Mouse (Mus musculus) embryonic facial prominence, embryonic 10.5 days (tissue): ENCODE data around the gene Trpv1. TPM values are rescaled to one million over a fixed set of nuclear protein-coding genes. Genes with fewer than 3 reads are reported as not detected.

ENCODE experiments used
- DNase-seq: peaks from one replicate; pipeline ENCODE4 v3.0.0-alpha.2; 2017; ENCODE audit warnings: low spot score
- H3K27ac ChIP-seq: fragments of 300-500 bp; sonication (generic); replicated peaks from 2 replicates; pipeline ENCODE4 v1.5.1; 2016; ENCODE audit warnings: mild to moderate bottlenecking
- H3K27me3 ChIP-seq: fragments of 300-500 bp; sonication (generic); replicated peaks from 2 replicates; pipeline ENCODE4 v1.6.1; 2016; ENCODE audit warnings: low read depth, mild to moderate bottlenecking; ENCODE audit not compliant: poor library complexity, severe bottlenecking
- H3K36me3 ChIP-seq: fragments of 300-500 bp; sonication (generic); replicated peaks from 2 replicates; pipeline ENCODE4 v1.6.1; 2016; ENCODE audit warnings: mild to moderate bottlenecking, moderate library complexity
- H3K4me1 ChIP-seq: fragments of 300-500 bp; sonication (generic); 2 replicates; pipeline ENCODE4 v1.6.1; 2016
- H3K4me3 ChIP-seq: fragments of 300-500 bp; sonication (generic); 2 replicates; pipeline ENCODE4 v1.5.1; 2016; ENCODE audit warnings: mild to moderate bottlenecking, moderate library complexity
- H3K9me3 ChIP-seq: fragments of 300-500 bp; sonication (generic); 2 replicates; pipeline ENCODE4 v1.6.1; 2016; ENCODE audit warnings: mild to moderate bottlenecking
- WGBS: fragments of 180-500 bp; shearing (Covaris S2); methylation state at CpG from one replicate; pipeline ENCODE4 v1.1.7; 2016; 5-methylcytosine and 5-hydroxymethylcytosine counted together
- polyA plus RNA-seq: library from polyadenylated mRNA; unstranded; fragments of >200 nt; fragmentation: Nextera tagmentation; extraction: Ambion mirVana; gene quantifications from 2 replicates; pipeline ENCODE4 v1.2.1, GENCODE M21; 2016

Trpv1 gene
- polyA plus RNA-seq, 1 experiment from 2014 or later, result not detected

DNA sequence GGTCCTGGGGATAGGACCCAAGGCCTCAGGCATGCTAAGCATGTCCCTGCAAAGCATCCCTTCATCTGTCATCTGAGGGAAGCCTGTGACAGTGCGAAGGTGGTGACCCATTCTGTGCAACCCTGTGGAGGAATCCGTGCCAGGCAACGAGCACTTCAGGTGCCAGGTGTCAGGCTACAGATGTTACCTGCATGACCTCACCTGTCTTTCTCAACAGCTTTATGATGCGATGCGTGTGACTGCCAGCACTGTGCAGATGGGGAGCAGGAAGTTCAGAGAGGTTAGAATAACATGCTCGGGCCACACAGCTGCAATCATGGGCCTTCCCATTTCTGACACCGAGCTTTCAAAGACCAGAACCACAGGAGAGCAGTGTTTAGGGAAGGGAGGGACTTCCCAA is 28.9 kb upstream of the Trpv1 start:
- no peaks in the 10 kb centered on the region; the same call in 1 of the 2 replicates for H3K4me1 ChIP-seq
- no peak for DNase-seq
- no peaks in the 10 kb centered on the region for H3K36me3 ChIP-seq
- H3K27ac ChIP-seq, result no peak overlapping the region
- WGBS, result 70% methylated on average over 7 of the region's 7 CpGs
- no peaks in the 10 kb centered on the region; the same call in 1 of the 2 replicates for H3K27me3 ChIP-seq
- H3K4me3 ChIP-seq, result no peak overlapping the region
- H3K9me3 ChIP-seq, result no peaks in the 10 kb centered on the region

DNA sequence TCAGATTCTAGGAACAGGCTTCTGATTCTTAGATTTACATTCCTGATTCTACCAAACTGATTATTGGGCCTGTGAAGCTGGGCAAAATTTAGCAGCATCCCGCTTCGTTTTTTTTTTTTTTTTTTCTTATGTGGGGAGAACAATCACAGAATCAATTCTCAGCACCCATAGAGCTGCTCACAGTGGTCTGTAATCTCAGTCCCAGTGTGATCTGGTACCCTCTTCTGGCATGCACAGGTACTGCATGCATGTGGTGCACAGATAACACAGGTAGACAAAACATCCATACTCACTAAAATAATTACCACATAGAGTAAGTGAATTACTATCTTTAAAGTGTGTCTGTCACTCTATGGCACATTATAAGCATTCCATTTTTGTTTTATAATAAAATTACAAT is 26.5 kb upstream of the Trpv1 start:
- Histone ChIP-seq H3K27me3 (no peaks in the 10 kb centered on the region), H3K27ac (no peak overlapping the region), H3K4me1 (no peaks in the 10 kb centered on the region; the same call in 1 of the 2 replicates), H3K4me3 (no peak overlapping the region), H3K9me3 (no peaks in the 10 kb centered on the region), H3K36me3 (no peaks in the 10 kb centered on the region)
- WGBS, result 88% methylated on average over 2 of the region's 2 CpGs
- no peak for DNase-seq

GRCm38 (mm10) chr11:73213956-73214355 is 20.1 kb upstream of the Trpv1 start:
- Histone ChIP-seq H3K9me3 (no peaks in the 10 kb centered on the region), H3K4me1 (no peaks in the 10 kb centered on the region), H3K27ac (no peak overlapping the region), H3K4me3 (no peak overlapping the region), H3K36me3 (no peaks in the 10 kb centered on the region), H3K27me3 (0 out of 2 replicates have a peak, but pooled peaks cover 4% of the 10 kb centered on the region)
- no peak for DNase-seq
- WGBS, result 75% methylated on average over 3 of the region's 3 CpGs

GRCm38 (mm10) chr11:73219671-73220070 is 14.4 kb upstream of the Trpv1 start:
- H3K36me3 ChIP-seq, result no peaks in the 10 kb centered on the region
- H3K9me3 ChIP-seq, result no peaks in the 10 kb centered on the region
- H3K4me3 ChIP-seq, result no peak overlapping the region
- 63% methylated on average over 2 of the region's 2 CpGs for WGBS
- no peak overlapping the region for H3K27ac ChIP-seq
- H3K4me1 ChIP-seq, result no peaks in the 10 kb centered on the region
- 0 out of 2 replicates have a peak, but pooled peaks cover 4% of the 10 kb centered on the region for H3K27me3 ChIP-seq
- DNase-seq, result no peak

DNA sequence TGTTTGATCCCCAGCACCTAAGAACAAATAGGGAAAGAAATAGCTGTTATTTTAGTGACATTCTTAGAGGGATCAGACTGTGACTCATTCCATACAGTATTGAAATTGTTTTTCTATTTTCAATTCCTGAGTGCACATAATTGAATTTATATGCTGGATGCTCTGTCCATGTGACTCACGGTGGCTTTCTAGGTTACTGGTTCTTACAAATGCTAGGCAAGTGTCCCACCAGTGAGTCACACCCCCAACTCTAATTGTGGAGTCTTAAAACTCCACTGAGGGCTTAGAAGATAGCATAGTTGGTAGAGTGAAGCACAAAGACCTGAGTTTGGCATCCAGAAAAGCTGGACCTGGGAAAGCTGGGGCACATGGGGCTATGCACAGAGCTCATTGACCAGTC is 13.4 kb upstream of the Trpv1 start:
- DNase-seq, result no peak
- no peaks in the 10 kb centered on the region for H3K9me3 ChIP-seq
- no peaks in the 10 kb centered on the region for H3K27me3 ChIP-seq
- no peaks in the 10 kb centered on the region for H3K4me1 ChIP-seq
- H3K27ac ChIP-seq, result no peak overlapping the region
- H3K36me3 ChIP-seq, result no peaks in the 10 kb centered on the region
- WGBS, result 84% methylated on average over 1 of the region's 1 CpGs
- H3K4me3 ChIP-seq, result no peak overlapping the region

DNA sequence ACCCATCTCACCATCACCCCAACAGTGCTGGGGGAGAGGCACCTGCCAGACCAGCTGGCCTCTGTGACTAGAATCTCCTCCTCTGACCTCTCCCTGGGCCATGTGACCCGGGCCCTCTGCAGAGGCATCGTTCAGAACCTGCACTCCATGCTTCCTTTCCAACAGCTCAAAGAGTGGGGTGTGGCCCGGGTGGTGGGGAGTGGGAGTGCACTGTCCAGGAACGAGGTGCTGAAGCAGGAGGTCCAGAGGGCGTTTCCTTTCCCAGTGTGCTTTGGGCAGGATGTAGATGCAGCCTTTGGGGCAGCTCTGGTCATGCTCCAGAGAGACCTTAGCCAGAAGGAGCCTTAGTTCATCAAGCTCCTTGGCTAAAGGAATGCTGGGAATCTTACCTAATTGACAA is 11.2 kb upstream of the Trpv1 start:
- Histone ChIP-seq H3K4me3 (no peak overlapping the region), H3K27ac (no peak overlapping the region), H3K27me3 (no peaks in the 10 kb centered on the region), H3K9me3 (no peaks in the 10 kb centered on the region), H3K4me1 (no peaks in the 10 kb centered on the region), H3K36me3 (no peaks in the 10 kb centered on the region)
- no peak for DNase-seq
- 48% methylated on average over 5 of the region's 5 CpGs for WGBS

- H3K4me3 ChIP-seq, result no peak overlapping the region
- no peak for DNase-seq
Observed at GRCm38 (mm10) chr11:73223966-73224365, 10.1 kb upstream of the Trpv1 start.

DNA sequence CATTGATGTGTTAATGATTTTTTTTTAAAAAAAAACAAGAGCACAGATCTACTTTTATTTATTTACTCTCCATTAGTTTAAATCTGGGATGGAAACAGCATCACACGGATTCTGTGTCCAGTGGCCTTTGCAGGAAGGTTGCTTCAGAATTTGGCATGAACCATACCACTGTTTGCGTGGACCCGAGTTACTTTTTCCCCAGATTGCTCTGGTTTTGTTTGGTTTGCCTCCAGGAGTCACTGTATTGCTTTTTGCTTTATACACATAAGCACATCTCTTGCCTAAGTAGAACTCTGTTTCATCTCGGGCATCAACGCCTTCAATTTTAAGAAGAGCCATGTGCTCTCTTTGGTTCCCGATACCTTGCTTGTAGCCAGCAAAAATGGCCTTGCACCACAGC is 8.2 kb upstream of the Trpv1 start:
- 91% methylated on average over 6 of the region's 6 CpGs for WGBS
- no peaks in the 10 kb centered on the region for H3K27me3 ChIP-seq
- H3K9me3 ChIP-seq, result no peaks in the 10 kb centered on the region; the same call in 1 of the 2 replicates
- H3K4me1 ChIP-seq, result no peaks in the 10 kb centered on the region
- H3K27ac ChIP-seq, result no peak overlapping the region
- no peak overlapping the region for H3K4me3 ChIP-seq
- H3K36me3 ChIP-seq, result no peaks in the 10 kb centered on the region
- DNase-seq, result no peak

More at GRCm38 (mm10) chr11:73223966-73224365, 10.1 kb upstream of the Trpv1 start:
- Histone ChIP-seq H3K27me3 (no peaks in the 10 kb centered on the region), H3K4me1 (no peaks in the 10 kb centered on the region), H3K9me3 (no peaks in the 10 kb centered on the region; the same call in 1 of the 2 replicates), H3K36me3 (no peaks in the 10 kb centered on the region), H3K27ac (no peak overlapping the region)
- WGBS, result 75% methylated on average over 2 of the region's 2 CpGs

DNA sequence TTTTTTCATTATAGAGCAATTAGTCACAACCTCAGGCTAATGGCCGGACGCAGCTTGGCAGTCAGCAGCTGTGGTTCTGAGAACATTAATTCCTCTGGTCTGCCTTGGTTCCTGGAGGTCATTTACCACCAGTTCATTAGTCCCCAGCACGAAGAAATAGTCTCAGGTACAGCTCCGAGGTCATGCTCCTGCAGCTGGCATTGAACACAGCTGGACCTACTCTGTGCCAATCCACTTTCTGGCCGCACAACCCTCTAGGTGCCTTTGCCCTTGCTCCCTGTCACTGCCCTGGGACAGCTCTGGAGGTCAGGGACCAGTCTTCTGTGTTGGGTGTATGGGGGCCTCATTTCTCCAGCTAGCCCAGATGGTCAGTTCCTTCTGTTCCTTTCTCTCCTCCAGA is 5.2 kb upstream of the Trpv1 start:
- no peak overlapping the region for H3K27ac ChIP-seq
- no peaks in the 10 kb centered on the region for H3K27me3 ChIP-seq
- no peak for DNase-seq
- no peaks in the 10 kb centered on the region for H3K36me3 ChIP-seq
- no peaks in the 10 kb centered on the region for H3K4me1 ChIP-seq
- H3K9me3 ChIP-seq, result no peaks in the 10 kb centered on the region; the same call in 1 of the 2 replicates
- no peak overlapping the region for H3K4me3 ChIP-seq
- 76% methylated on average over 5 of the region's 5 CpGs for WGBS

DNA sequence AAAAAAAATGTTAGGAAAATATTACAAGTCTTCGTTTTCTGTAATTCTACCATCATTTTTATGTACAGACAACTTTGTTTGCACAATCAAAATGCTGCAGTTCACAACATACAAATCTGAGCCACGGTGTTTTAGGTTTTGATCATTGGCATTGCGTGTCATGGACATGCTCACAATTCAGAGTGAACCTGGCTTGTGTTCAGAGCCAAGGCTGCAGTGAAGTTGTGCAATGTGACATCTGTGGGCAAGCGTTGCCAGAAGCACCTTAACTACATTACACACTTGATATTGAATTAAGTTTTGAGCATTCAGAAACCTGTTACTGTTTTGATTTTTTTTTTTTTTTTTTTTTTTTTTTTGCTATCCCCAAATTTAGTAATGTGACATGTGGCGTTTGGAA is 4.0 kb upstream of the Trpv1 start:
- 86% methylated on average over 5 of the region's 5 CpGs for WGBS
- Histone ChIP-seq H3K4me1 (no peaks in the 10 kb centered on the region), H3K27ac (no peak overlapping the region), H3K4me3 (no peak overlapping the region), H3K36me3 (no peaks in the 10 kb centered on the region), H3K9me3 (no peaks in the 10 kb centered on the region; the same call in 1 of the 2 replicates), H3K27me3 (no peaks in the 10 kb centered on the region)
- no peak for DNase-seq

- DNase-seq, result no peak
- Histone ChIP-seq H3K4me3 (no peak overlapping the region), H3K36me3 (no peaks in the 10 kb centered on the region), H3K4me1 (peaks cover 5% of the 10 kb centered on the region; the same call in 1 of the 2 replicates), H3K9me3 (no peaks in the 10 kb centered on the region; the same call in 1 of the 2 replicates), H3K27me3 (no peaks in the 10 kb centered on the region), H3K27ac (no peak overlapping the region)
- WGBS, result 75% methylated on average over 2 of the region's 2 CpGs
Observed at GRCm38 (mm10) chr11:73232513-73232912, 1.6 kb upstream of the Trpv1 start.

DNA sequence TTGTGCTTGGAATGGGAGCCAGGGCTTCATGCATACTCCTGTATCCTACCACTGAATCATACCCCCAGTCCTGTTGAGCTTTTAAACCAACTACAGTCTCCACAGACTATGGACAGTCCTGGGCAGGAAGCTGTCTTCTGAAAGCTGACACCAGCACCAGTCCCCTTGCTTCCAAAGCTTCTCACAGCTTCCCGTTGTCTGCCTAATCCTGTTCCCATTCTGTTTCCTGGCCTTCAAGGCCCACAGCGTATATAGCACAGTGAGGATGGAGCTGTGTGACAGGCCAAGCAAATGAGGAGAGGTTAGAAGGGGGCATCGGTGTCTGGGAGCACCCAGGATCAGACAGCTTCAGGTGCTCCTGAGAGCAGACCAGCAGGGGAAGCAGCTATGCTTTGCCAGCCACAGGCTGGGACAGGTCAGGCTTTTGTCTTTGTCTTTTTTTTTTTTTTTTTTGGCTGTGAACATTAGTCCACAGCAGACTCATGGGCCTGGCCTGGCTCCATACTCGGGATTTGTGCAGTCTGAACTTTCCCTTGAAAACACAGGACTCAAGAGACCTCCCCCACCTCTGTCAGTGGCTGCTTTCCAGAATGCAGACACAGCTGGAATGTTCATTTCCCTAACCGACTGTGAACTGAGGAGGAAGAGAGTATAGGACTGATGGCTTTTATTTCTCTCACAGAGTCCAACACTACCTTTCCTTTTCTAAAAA is 2.1 kb downstream of the Trpv1 start:
- peaks cover 9% of the 10 kb centered on the region; the same call in 1 of the 2 replicates for H3K4me1 ChIP-seq
- WGBS, result 46% methylated on average over 5 of the region's 5 CpGs
- no peak overlapping the region for H3K27ac ChIP-seq
- no peak for DNase-seq
- no peaks in the 10 kb centered on the region for H3K36me3 ChIP-seq
- no peaks in the 10 kb centered on the region for H3K27me3 ChIP-seq
- no peaks in the 10 kb centered on the region for H3K9me3 ChIP-seq
- no peak overlapping the region for H3K4me3 ChIP-seq

GRCm38 (mm10) chr11:73236731-73237130 is 2.6 kb downstream of the Trpv1 start:
- Histone ChIP-seq H3K27me3 (no peaks in the 10 kb centered on the region), H3K36me3 (no peaks in the 10 kb centered on the region), H3K9me3 (no peaks in the 10 kb centered on the region), H3K4me3 (no peak overlapping the region), H3K4me1 (peaks cover 9% of the 10 kb centered on the region; the same call in 1 of the 2 replicates), H3K27ac (no peak overlapping the region)
- no peak for DNase-seq
- WGBS, result 81% methylated on average over 3 of the region's 3 CpGs
